Mouse (Mus musculus): Measurements from ENCODE around the gene Srrm1. TPM values are rescaled to one million over a fixed set of nuclear protein-coding genes. Genes with fewer than 3 reads are reported as not detected.

Srrm1 gene
- total RNA-seq, 2 experiments from 2014 or later = 104 to 137 TPM

- peak; percentile 28 for DNase-seq
Measured at GRCm38 (mm10) chr4:135353794-135354450, 801 bp upstream of the Srrm1 start.

GRCm38 (mm10) chr4:135352326-135353065, 625 bp downstream of the Srrm1 start:
- DNase-seq = no peak

- no peak for DNase-seq
Measured at GRCm38 (mm10) chr4:135337376-135337942, 15.7 kb downstream of the Srrm1 start.

- DNase-seq = no peak
Measured at GRCm38 (mm10) chr4:135336023-135336357, 17.1 kb downstream of the Srrm1 start.

- DNase-seq = no peak
Measured at GRCm38 (mm10) chr4:135335327-135336022, 17.6 kb downstream of the Srrm1 start.

- DNase-seq = no peak
Measured at GRCm38 (mm10) chr4:135326469-135326868, 26.7 kb downstream of the Srrm1 start.

- no peak for DNase-seq
Measured at GRCm38 (mm10) chr4:135326046-135326445, 27.1 kb downstream of the Srrm1 start.

GRCm38 (mm10) chr4:135323021-135323420, 30.1 kb downstream of the Srrm1 start:
- DNase-seq = no peak

GRCm38 (mm10) chr4:135317966-135318365, 35.2 kb downstream of the Srrm1 start:
- peak; percentile 84 for DNase-seq

GRCm38 (mm10) chr4:135317539-135317938, 35.6 kb downstream of the Srrm1 start:
- DNase-seq = no peak

GRCm38 (mm10) chr4:135315287-135315686, 37.8 kb downstream of the Srrm1 start:
- DNase-seq = no peak

GRCm38 (mm10) chr4:135314419-135314832, 38.7 kb downstream of the Srrm1 start:
- DNase-seq = no peak

- no peak for DNase-seq
Measured at GRCm38 (mm10) chr4:135313761-135314241, 39.3 kb downstream of the Srrm1 start.

GRCm38 (mm10) chr4:135313111-135313691, 39.9 kb downstream of the Srrm1 start:
- DNase-seq = peak; percentile 47

GRCm38 (mm10) chr4:135312706-135313105, 40.4 kb downstream of the Srrm1 start:
- DNase-seq = peak; percentile 82

GRCm38 (mm10) chr4:135310371-135310770, 42.8 kb downstream of the Srrm1 start:
- no peak for DNase-seq

GRCm38 (mm10) chr4:135309726-135310125, 43.4 kb downstream of the Srrm1 start:
- DNase-seq = no peak

- DNase-seq = no peak
Measured at GRCm38 (mm10) chr4:135309112-135309659, 43.9 kb downstream of the Srrm1 start.

- peak; percentile 54 for DNase-seq
Measured at GRCm38 (mm10) chr4:135306971-135307632, 46.0 kb downstream of the Srrm1 start.

- DNase-seq = peak; percentile 86
Measured at GRCm38 (mm10) chr4:135306533-135306932, 46.6 kb downstream of the Srrm1 start.

GRCm38 (mm10) chr4:135302261-135302660, 50.9 kb downstream of the Srrm1 start:
- DNase-seq = no peak

Data from adrenal gland, postnatal 10 days (tissue).